Mouse (Mus musculus): ENCODE measurements around the gene Ptprt.

The Ptprt gene

GRCm38 (mm10) chr2:161704811-161705210 lies 956.1 kb downstream of the Ptprt start:
- DNase-seq (ENCODE audit: low spot score in 2 of 2): no peak

GRCm38 (mm10) chr2:161704410-161704809 lies 956.5 kb downstream of the Ptprt start:
- DNase-seq (ENCODE audit: low spot score in 2 of 2): no peak

GRCm38 (mm10) chr2:161695819-161696218 lies 965.1 kb downstream of the Ptprt start:
- no peak for DNase-seq (ENCODE audit: low spot score in 2 of 2)

GRCm38 (mm10) chr2:161668302-161668986 lies 992.5 kb downstream of the Ptprt start:
- peak in 1 of 2 experiments; percentile 45 for DNase-seq (ENCODE audit: low spot score in 2 of 2)

- DNase-seq (ENCODE audit: low spot score in 2 of 2): no peak
Observed at GRCm38 (mm10) chr2:161661912-161662311, 999.0 kb downstream of the Ptprt start.

GRCm38 (mm10) chr2:161660827-161661226 lies 1000.1 kb downstream of the Ptprt start:
- DNase-seq (ENCODE audit: low spot score in 2 of 2): no peak

- no peak for DNase-seq (ENCODE audit: low spot score in 2 of 2)
Observed at GRCm38 (mm10) chr2:161657046-161657445, 1003.9 kb downstream of the Ptprt start.

- no peak for DNase-seq (ENCODE audit: low spot score in 2 of 2)
Observed at GRCm38 (mm10) chr2:161656632-161657031, 1004.3 kb downstream of the Ptprt start.

- no peak for DNase-seq (ENCODE audit: low spot score in 2 of 2)
Observed at GRCm38 (mm10) chr2:161640805-161641204, 1020.1 kb downstream of the Ptprt start.

- DNase-seq (ENCODE audit: low spot score in 2 of 2): no peak
Observed at GRCm38 (mm10) chr2:161634084-161634483, 1026.9 kb downstream of the Ptprt start.

GRCm38 (mm10) chr2:161625896-161626295 lies 1035.1 kb downstream of the Ptprt start:
- DNase-seq (ENCODE audit: low spot score in 2 of 2): no peak

- DNase-seq (ENCODE audit: low spot score in 2 of 2): no peak
Observed at GRCm38 (mm10) chr2:161608401-161608800, 1052.5 kb downstream of the Ptprt start.

GRCm38 (mm10) chr2:161607372-161607771 lies 1053.6 kb downstream of the Ptprt start:
- no peak for DNase-seq (ENCODE audit: low spot score in 2 of 2)

GRCm38 (mm10) chr2:161600206-161600808 lies 1060.6 kb downstream of the Ptprt start:
- DNase-seq (ENCODE audit: low spot score in 2 of 2): no peak

GRCm38 (mm10) chr2:161593391-161594152 lies 1067.4 kb downstream of the Ptprt start:
- DNase-seq (ENCODE audit: low spot score in 2 of 2): no peak

GRCm38 (mm10) chr2:161574401-161574800 lies 1086.5 kb downstream of the Ptprt start:
- DNase-seq (ENCODE audit: low spot score in 2 of 2): no peak

- no peak for DNase-seq (ENCODE audit: low spot score in 2 of 2)
Observed at GRCm38 (mm10) chr2:161572201-161572600, 1088.7 kb downstream of the Ptprt start.

GRCm38 (mm10) chr2:161570236-161570995 lies 1090.5 kb downstream of the Ptprt start:
- DNase-seq (ENCODE audit: low spot score in 2 of 2): no peak

GRCm38 (mm10) chr2:161561502-161561901 lies 1099.4 kb downstream of the Ptprt start:
- no peak for DNase-seq (ENCODE audit: low spot score in 2 of 2)

GRCm38 (mm10) chr2:161557874-161558273 lies 1103.1 kb downstream of the Ptprt start:
- DNase-seq (ENCODE audit: low spot score in 2 of 2): no peak

GRCm38 (mm10) chr2:161553651-161554050 lies 1107.3 kb downstream of the Ptprt start:
- no peak for DNase-seq (ENCODE audit: low spot score in 2 of 2)

- peak in 1 of 2 experiments; percentile 13 for DNase-seq (ENCODE audit: low spot score in 2 of 2)
Observed at GRCm38 (mm10) chr2:161552011-161552410, 1108.9 kb downstream of the Ptprt start.

Data from cerebellum, postnatal 4 days (tissue).